Mouse (Mus musculus) frontal cortex, postnatal 25 days (tissue): Measurements from ENCODE around the gene Larp7.
A peak's percentile ranks its signal among the peaks of the same experiment; 100 is the strongest.

Source experiments
- DNase-seq, 2 experiments: peaks; one replicate each; pipeline ENCODE4 v3.0.0; 2022; ENCODE audit warnings: low spot score in 2 of 2

Larp7 gene

DNA sequence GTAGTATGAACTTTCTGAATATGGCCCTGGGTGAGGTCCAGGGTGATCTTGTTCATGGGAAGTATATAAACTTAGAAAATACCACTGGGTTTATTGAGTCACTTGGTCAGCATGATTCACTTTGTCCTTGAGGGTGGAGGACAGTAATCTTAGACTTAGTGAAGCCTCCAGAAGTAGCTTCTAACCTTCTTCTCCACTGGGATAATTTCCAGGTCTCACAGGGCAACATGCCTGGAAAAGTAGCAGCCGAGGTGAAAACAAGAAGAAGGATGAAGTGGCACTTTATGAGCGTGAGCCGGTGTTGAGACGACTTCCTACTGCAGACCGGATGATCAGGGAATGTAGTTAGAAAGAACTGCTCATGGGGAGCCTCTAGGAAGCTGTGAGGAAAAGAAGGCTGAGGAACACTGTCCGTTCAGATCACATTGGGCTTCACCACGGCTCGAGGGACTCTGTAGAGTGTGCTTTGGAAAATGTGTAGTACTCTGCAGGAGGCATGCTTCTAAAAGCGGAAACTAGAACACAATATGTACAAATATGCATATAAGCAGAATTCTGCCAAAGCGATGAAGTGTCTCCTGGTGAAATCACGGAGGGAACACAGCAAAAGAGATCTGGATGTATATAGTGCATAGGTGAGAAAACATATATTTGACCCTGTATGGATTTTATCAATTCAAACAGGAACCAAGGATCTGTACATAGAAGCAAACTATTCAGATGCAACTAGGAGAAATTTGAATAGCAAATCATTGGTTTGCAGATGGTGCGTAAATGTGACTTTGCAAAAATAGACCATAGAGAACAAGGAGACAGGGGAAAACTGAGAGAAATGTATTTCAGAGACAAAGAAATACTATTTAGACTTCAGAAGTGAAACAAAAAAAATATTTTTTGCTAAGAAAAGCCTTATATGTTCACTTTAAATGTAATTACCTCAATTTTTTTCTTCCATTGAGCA is 41.1 kb downstream of the Larp7 start:
- no peak for DNase-seq

- DNase-seq = no peak
Observed at GRCm38 (mm10) chr3:127507878-127508783, 45.0 kb downstream of the Larp7 start.

- DNase-seq = peak; percentile 42
Observed at GRCm38 (mm10) chr3:127498742-127499400, 54.3 kb downstream of the Larp7 start, which contains the start of gene Ank2. TSS of gene Ank2 (minus strand) at chr3:127499350.

DNA sequence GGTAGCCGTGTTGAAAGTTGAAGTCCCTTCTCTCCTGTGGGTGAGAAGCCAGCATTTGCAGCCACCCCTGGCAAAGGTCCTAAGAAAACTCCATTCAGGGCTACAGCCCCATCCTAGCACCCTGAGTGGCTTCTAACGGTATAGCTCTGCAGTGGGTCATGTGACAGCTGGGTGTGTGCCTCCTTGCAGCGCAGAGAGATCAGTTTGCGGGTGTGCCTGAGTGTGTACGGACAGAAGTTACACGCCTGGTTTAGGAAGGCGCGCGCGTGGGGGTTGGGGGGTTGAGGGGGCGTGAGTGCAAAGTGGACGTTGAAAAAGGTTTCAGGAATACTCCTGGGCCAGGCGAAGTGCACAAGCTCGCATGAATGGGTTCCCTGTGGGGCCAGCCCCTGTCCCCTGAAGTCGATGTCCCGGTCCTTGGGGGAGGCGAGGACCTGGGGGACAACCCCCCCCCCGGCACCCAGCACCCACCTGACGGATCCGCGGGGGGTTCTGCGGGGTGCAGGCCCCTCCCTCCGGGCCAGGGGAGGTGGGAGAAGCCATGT is 54.9 kb downstream of the Larp7 start:
- DNase-seq = no peak

DNA sequence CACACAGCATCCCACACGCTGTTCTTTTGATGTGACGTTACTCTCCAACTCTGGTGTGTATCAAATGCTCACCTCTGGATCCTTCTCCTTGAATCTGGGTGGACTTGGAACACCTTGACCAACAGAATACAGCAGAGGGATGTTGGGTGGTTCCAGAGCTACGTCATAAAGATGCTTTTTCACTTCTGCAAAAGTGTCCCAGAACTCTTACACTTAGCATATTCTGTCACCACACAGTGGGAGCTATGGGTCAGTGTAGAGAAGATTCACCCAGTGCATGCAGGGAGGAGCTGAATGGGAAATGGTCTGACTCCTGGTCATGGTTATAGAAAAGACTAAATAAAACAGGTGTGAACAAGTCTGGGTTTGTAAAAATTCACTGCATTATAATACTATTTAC is 60.5 kb downstream of the Larp7 start:
- no peak for DNase-seq

DNA sequence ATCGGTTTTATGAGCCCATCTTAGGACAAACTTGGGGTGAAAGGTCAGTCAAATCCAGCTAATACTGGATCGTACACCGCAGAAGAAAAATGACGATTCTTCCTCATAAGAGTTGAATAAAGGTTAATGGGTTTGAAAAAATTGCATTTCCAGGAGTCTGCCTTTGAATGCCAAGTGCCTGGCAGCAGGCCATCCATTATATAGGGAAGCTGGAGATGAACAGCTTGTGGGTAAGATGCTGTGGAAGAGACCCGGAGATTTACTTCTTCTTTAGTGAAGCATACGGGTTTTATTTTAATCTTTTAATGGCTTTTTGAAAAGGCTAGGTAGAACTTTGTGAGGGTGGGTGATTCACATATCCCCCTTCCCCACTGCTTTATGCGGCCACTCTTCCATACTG is 65.8 kb downstream of the Larp7 start:
- no peak for DNase-seq
